Mouse (Mus musculus) yolk sac, embryonic 10.5 days (tissue): ENCODE measurements at regions not wholly inside any gene's neighbourhood (a gene's known extent, or its start where the extent isn't known, plus 50 kb on each side); places are given as distances from the start of the nearest gene placed in this dataset.
"Not testable (repeated sequence)": the region's sequence is repeated elsewhere in the genome, so short reads cannot be mapped to it uniquely, and the experiment has no call there.

ENCODE experiments used
- DNase-seq: peaks from one replicate; pipeline ENCODE4 v3.0.0-alpha.2; 2017; ENCODE audit warnings: low spot score

- not testable (repeated sequence) for DNase-seq
These were observed 825.5 kb downstream of the Dad1 start for GRCm38 (mm10) chr14:53428447-53428846.

GRCm38 (mm10) chr14:53427636-53428035, 826.3 kb downstream of the Dad1 start:
- not testable (repeated sequence) for DNase-seq

GRCm38 (mm10) chr14:53416955-53417354, 836.9 kb downstream of the Dad1 start:
- not testable (repeated sequence) for DNase-seq

GRCm38 (mm10) chr14:53407500-53408227, 846.2 kb downstream of the Dad1 start:
- not testable (repeated sequence) for DNase-seq

GRCm38 (mm10) chr14:53390307-53390706, 863.6 kb downstream of the Dad1 start:
- not testable (repeated sequence) for DNase-seq

GRCm38 (mm10) chr14:53374591-53374990, 879.0 kb upstream of the Olfr1507 start:
- DNase-seq = not testable (repeated sequence)

GRCm38 (mm10) chr14:53373777-53374468, 878.4 kb upstream of the Olfr1507 start:
- DNase-seq = not testable (repeated sequence)

- DNase-seq = no peak
These were observed 874.2 kb upstream of the Olfr1507 start for GRCm38 (mm10) chr14:53369776-53370175.

GRCm38 (mm10) chr14:53367420-53367819, 871.9 kb upstream of the Olfr1507 start:
- not testable (repeated sequence) for DNase-seq

GRCm38 (mm10) chr14:53363995-53364394, 868.4 kb upstream of the Olfr1507 start:
- DNase-seq = not testable (repeated sequence)

GRCm38 (mm10) chr14:53362054-53362453, 866.5 kb upstream of the Olfr1507 start:
- not testable (repeated sequence) for DNase-seq

GRCm38 (mm10) chr14:53357498-53357897, 861.9 kb upstream of the Olfr1507 start:
- not testable (repeated sequence) for DNase-seq

- DNase-seq = not testable (repeated sequence)
These were observed 861.2 kb upstream of the Olfr1507 start for GRCm38 (mm10) chr14:53356783-53357182.

GRCm38 (mm10) chr14:53351457-53351856, 855.9 kb upstream of the Olfr1507 start:
- DNase-seq = not testable (repeated sequence)

GRCm38 (mm10) chr14:53350780-53351179, 855.2 kb upstream of the Olfr1507 start:
- DNase-seq = not testable (repeated sequence)

GRCm38 (mm10) chr14:53349111-53349510, 853.6 kb upstream of the Olfr1507 start:
- DNase-seq = not testable (repeated sequence)

- not testable (repeated sequence) for DNase-seq
These were observed 850.0 kb upstream of the Olfr1507 start for GRCm38 (mm10) chr14:53345568-53345967.

GRCm38 (mm10) chr14:53343849-53344248, 848.3 kb upstream of the Olfr1507 start:
- DNase-seq = not testable (repeated sequence)

GRCm38 (mm10) chr14:53339167-53339566, 843.6 kb upstream of the Olfr1507 start:
- DNase-seq = not testable (repeated sequence)

- DNase-seq = not testable (repeated sequence)
These were observed 841.9 kb upstream of the Olfr1507 start for GRCm38 (mm10) chr14:53337446-53337845.

- DNase-seq = not testable (repeated sequence)
These were observed 841.2 kb upstream of the Olfr1507 start for GRCm38 (mm10) chr14:53336705-53337104.

GRCm38 (mm10) chr14:53334451-53334850, 838.9 kb upstream of the Olfr1507 start:
- not testable (repeated sequence) for DNase-seq

GRCm38 (mm10) chr14:53331153-53331552, 835.6 kb upstream of the Olfr1507 start:
- DNase-seq = not testable (repeated sequence)
